Mouse (Mus musculus) heart, embryonic 16.5 days (tissue): ENCODE measurements around the gene Tmem198b. TPM values are rescaled to one million over a fixed set of nuclear protein-coding genes. Genes with fewer than 3 reads are reported as not detected.

Experiments
- ATAC-seq: fragments of 200-750 bp; cut with Nextera tagmentation; replicated peaks from 2 replicates; pipeline ENCODE4 v1.8.0; 2017; ENCODE audit warnings: moderate number of reproducible peaks; ENCODE audit not compliant: insufficient read depth, low FRiP score; ENCODE audit errors: extremely low read depth
- H3K27ac ChIP-seq: fragments of 300-500 bp; sonication (generic); 2 replicates; pipeline ENCODE4 v1.5.1; 2014; ENCODE audit warnings: mild to moderate bottlenecking, low read length, control low read depth, moderate library complexity
- H3K27me3 ChIP-seq: fragments of 300-500 bp; sonication (generic); 2 replicates; pipeline ENCODE4 v1.6.1; 2014; ENCODE audit warnings: low read length, mixed read lengths; ENCODE audit not compliant: control insufficient read depth, insufficient read depth
- H3K36me3 ChIP-seq: fragments of 300-500 bp; sonication (generic); 2 replicates; pipeline ENCODE4 v1.6.1; 2014; ENCODE audit not compliant: control insufficient read depth, insufficient read depth
- H3K4me1 ChIP-seq: fragments of 300-500 bp; sonication (generic); 2 replicates; pipeline ENCODE4 v1.6.1; 2014; ENCODE audit warnings: low read length, mixed read lengths; ENCODE audit not compliant: control insufficient read depth, insufficient read depth
- H3K4me2 ChIP-seq: fragments of 300-500 bp; sonication (generic); 2 replicates; pipeline ENCODE4 v1.6.1; 2014; ENCODE audit warnings: low read depth, mild to moderate bottlenecking, control low read depth, low read length
- H3K4me3 ChIP-seq: fragments of 300-500 bp; sonication (generic); 2 replicates; pipeline ENCODE4 v1.5.1; 2014; ENCODE audit warnings: mild to moderate bottlenecking, control low read depth, low read length
- H3K9ac ChIP-seq: fragments of 300-500 bp; sonication (generic); 2 replicates; pipeline ENCODE4 v1.6.1; 2014; ENCODE audit warnings: low read length, control low read depth
- H3K9me3 ChIP-seq: fragments of 300-500 bp; sonication (generic); replicated peaks from 2 replicates; pipeline ENCODE4 v1.6.1; 2016; ENCODE audit warnings: low read length; ENCODE audit not compliant: control insufficient read depth
- WGBS: fragments of 180-500 bp; shearing (Covaris S2); extraction: QIAGEN DNeasy Blood & Tissue Kit; methylation state at CpG from one replicate; pipeline ENCODE4 v1.1.7; 2014; 5-methylcytosine and 5-hydroxymethylcytosine counted together
- polyA plus RNA-seq: library from polyadenylated mRNA; unstranded; fragments of >200 nt; fragmentation: Nextera tagmentation; extraction: Ambion mirVana; gene quantifications from 2 replicates; pipeline ENCODE4 v1.2.1, GENCODE M21; 2015

The Tmem198b gene
- 16.2 and 18.1 TPM in 2 replicates for polyA plus RNA-seq

- Histone ChIP-seq H3K36me3 (peaks cover 4% of the 10 kb centered on the region), H3K27me3 (no peaks in the 10 kb centered on the region), H3K27ac (peak within 1 kb of the TSS; percentile 99), H3K9ac (peak within 1 kb of the TSS; percentile 94), H3K4me2 (peak within 1 kb of the TSS; percentile 66), H3K4me1 (peaks cover 43% of the 10 kb centered on the region), H3K9me3 (no peaks in the 10 kb centered on the region), H3K4me3 (peak within 1 kb of the TSS; percentile 87)
- under 1% methylated on average over 27 of the region's 28 CpGs for WGBS
- ATAC-seq, result peak; percentile 53
These were observed at the start of gene Tmem198b for GRCm38 (mm10) chr10:128804271-128805091. TSS of gene Tmem198b (minus strand) at chr10:128804370.

GRCm38 (mm10) chr10:128850339-128850738, 46.2 kb upstream of the Tmem198b start:
- Histone ChIP-seq H3K27me3 (no peaks in the 10 kb centered on the region), H3K36me3 (peaks cover 28% of the 10 kb centered on the region), H3K9ac (no peak overlapping the region), H3K4me3 (no peak overlapping the region), H3K27ac (no peak overlapping the region), H3K9me3 (no peaks in the 10 kb centered on the region), H3K4me2 (no peak overlapping the region), H3K4me1 (no peaks in the 10 kb centered on the region)
- ATAC-seq, result no peak
- WGBS, result 74% methylated on average over 3 of the region's 3 CpGs

- Histone ChIP-seq H3K27ac (no peak overlapping the region), H3K9ac (no peak overlapping the region), H3K27me3 (no peaks in the 10 kb centered on the region), H3K4me2 (no peak overlapping the region), H3K4me3 (no peak overlapping the region), H3K9me3 (no peaks in the 10 kb centered on the region), H3K4me1 (no peaks in the 10 kb centered on the region), H3K36me3 (peaks cover 30% of the 10 kb centered on the region)
- no peak for ATAC-seq
- WGBS, result 74% methylated on average over 2 of the region's 2 CpGs
These were observed 44.3 kb upstream of the Tmem198b start for GRCm38 (mm10) chr10:128848426-128848825.

- Histone ChIP-seq H3K4me1 (no peaks in the 10 kb centered on the region), H3K9me3 (no peaks in the 10 kb centered on the region), H3K9ac (no peak overlapping the region), H3K36me3 (peaks cover 28% of the 10 kb centered on the region), H3K27ac (no peak overlapping the region), H3K4me3 (no peak overlapping the region), H3K4me2 (no peak overlapping the region), H3K27me3 (no peaks in the 10 kb centered on the region)
- WGBS, result 95% methylated on average over 4 of the region's 4 CpGs
- ATAC-seq, result no peak
These were observed 42.5 kb upstream of the Tmem198b start for GRCm38 (mm10) chr10:128846664-128847063.

- Histone ChIP-seq H3K4me3 (no peak overlapping the region), H3K9me3 (no peaks in the 10 kb centered on the region), H3K27me3 (no peaks in the 10 kb centered on the region), H3K36me3 (peaks cover 25% of the 10 kb centered on the region), H3K4me2 (no peak overlapping the region), H3K27ac (no peak overlapping the region), H3K9ac (no peak overlapping the region), H3K4me1 (no peaks in the 10 kb centered on the region)
- ATAC-seq, result no peak
- WGBS, result 76% methylated on average over 2 of the region's 2 CpGs
These were observed 41.3 kb upstream of the Tmem198b start for GRCm38 (mm10) chr10:128845516-128845915.

- peaks cover 16% of the 10 kb centered on the region for H3K36me3 ChIP-seq
- no peak overlapping the region for H3K4me2 ChIP-seq
- 89% methylated on average over 5 of the region's 5 CpGs for WGBS
- no peaks in the 10 kb centered on the region for H3K9me3 ChIP-seq
- H3K9ac ChIP-seq, result no peak overlapping the region
- H3K4me1 ChIP-seq, result no peaks in the 10 kb centered on the region
- no peak overlapping the region for H3K27ac ChIP-seq
- H3K4me3 ChIP-seq, result no peak overlapping the region
- no peak for ATAC-seq
- H3K27me3 ChIP-seq, result no peaks in the 10 kb centered on the region
These were observed 39.1 kb upstream of the Tmem198b start for GRCm38 (mm10) chr10:128843260-128843659.

- ATAC-seq, result no peak
- no peaks in the 10 kb centered on the region for H3K4me1 ChIP-seq
- H3K27ac ChIP-seq, result no peak overlapping the region
- H3K9ac ChIP-seq, result no peak overlapping the region
- H3K4me2 ChIP-seq, result no peak overlapping the region
- H3K36me3 ChIP-seq, result peaks cover 22% of the 10 kb centered on the region
- H3K9me3 ChIP-seq, result no peaks in the 10 kb centered on the region
- H3K27me3 ChIP-seq, result no peaks in the 10 kb centered on the region
- no peak overlapping the region for H3K4me3 ChIP-seq
These were observed 36.4 kb upstream of the Tmem198b start for GRCm38 (mm10) chr10:128840612-128841011.

GRCm38 (mm10) chr10:128839434-128839833, 35.3 kb upstream of the Tmem198b start:
- ATAC-seq, result no peak
- Histone ChIP-seq H3K27ac (no peak overlapping the region), H3K4me2 (no peak overlapping the region), H3K27me3 (no peaks in the 10 kb centered on the region), H3K9ac (no peak overlapping the region), H3K9me3 (no peaks in the 10 kb centered on the region), H3K4me1 (no peaks in the 10 kb centered on the region), H3K4me3 (no peak overlapping the region), H3K36me3 (peaks cover 27% of the 10 kb centered on the region)

GRCm38 (mm10) chr10:128837400-128837799, 33.2 kb upstream of the Tmem198b start:
- Histone ChIP-seq H3K36me3 (peaks cover 36% of the 10 kb centered on the region), H3K4me2 (no peak overlapping the region), H3K9ac (no peak overlapping the region), H3K4me1 (no peaks in the 10 kb centered on the region), H3K4me3 (no peak overlapping the region), H3K9me3 (no peaks in the 10 kb centered on the region), H3K27ac (no peak overlapping the region), H3K27me3 (no peaks in the 10 kb centered on the region)
- ATAC-seq, result no peak
